Comparison of ENCODE assay signal across 26 mouse cellular contexts in genomic region chr5:7539812-7540645, GRCm38 (mm10).
A peak's percentile ranks its signal among the peaks of the same experiment; 100 is the strongest.
DNase-seq lines count a peak whose midpoint lies in the region; ATAC-seq and TF ChIP-seq lines count a peak whose summit lies in the region.
"Had no signal": no experiment of that assay in that cellular context is flagged by ENCODE, and none has a peak within 500 bp of the region (broad histone marks: within the 10 kb centered on the region; RNA-seq: fewer than 3 reads in every experiment).

No protein-coding gene starts in this region.

- no peak overlapping the region for H3K4me2 ChIP-seq in kidney, postnatal 0 days (ENCODE audit: low read length)
- no peak overlapping the region for H3K4me2 ChIP-seq in kidney, embryonic 16.5 days (replicated peaks; ENCODE audit: low read depth, low read length)
- no peak overlapping the region for H3K4me2 ChIP-seq in limb, embryonic 11.5 days (ENCODE audit: low read depth, severe bottlenecking)
- H3K4me2 ChIP-seq in neural tube, embryonic 14.5 days (ENCODE audit: low read depth, low read length): no peak overlapping the region
- H3K4me2 ChIP-seq: embryonic facial prominence, embryonic 13.5 days; forebrain, embryonic 12.5 days; heart, embryonic 11.5 days; intestine, embryonic 15.5 days; midbrain, embryonic 12.5 days had no signal

- no peak overlapping the region for H3K4me3 ChIP-seq in kidney, postnatal 0 days (replicated peaks; ENCODE audit: low read depth, low read length)
- H3K4me3 ChIP-seq in kidney, embryonic 16.5 days (ENCODE audit: low read length): no peak overlapping the region
- no peak overlapping the region for H3K4me3 ChIP-seq in limb, embryonic 11.5 days (ENCODE audit: low read depth, low read length)
- H3K4me3 ChIP-seq in neural tube, embryonic 14.5 days (ENCODE audit: low read depth, low read length): no peak overlapping the region
- H3K4me3 ChIP-seq: embryonic facial prominence, embryonic 13.5 days; erythroblast, embryonic 14.5 days; forebrain, embryonic 12.5 days; intestine, embryonic 15.5 days; layer of hippocampus, adult 2 months; midbrain, embryonic 12.5 days had no signal

- H3K27me3 ChIP-seq in kidney, postnatal 0 days (ENCODE audit: insufficient read depth, low read length): no peaks in the 10 kb centered on the region
- no peaks in the 10 kb centered on the region for H3K27me3 ChIP-seq in kidney, embryonic 16.5 days (ENCODE audit: insufficient read depth, low read length)
- no peaks in the 10 kb centered on the region for H3K27me3 ChIP-seq in limb, embryonic 11.5 days (ENCODE audit: control insufficient read depth, insufficient read depth, low read length)
- H3K27me3 ChIP-seq in neural tube, embryonic 14.5 days (ENCODE audit: control insufficient read depth, insufficient read depth, low read length): no peaks in the 10 kb centered on the region
- H3K27me3 ChIP-seq: CH12.LX; embryonic facial prominence, embryonic 13.5 days; forebrain, embryonic 12.5 days; intestine, embryonic 15.5 days; midbrain, embryonic 12.5 days; Patski had no signal

- DNase-seq in kidney, postnatal 0 days (ENCODE audit: low spot score): peak; percentile 0
- peak; percentile 52 for DNase-seq in forelimb bud, embryonic 11.5 days (ENCODE audit: low read depth, low spot score)
- peak; percentile 25 for DNase-seq in limb, embryonic 11.5 days (ENCODE audit: low spot score)
- DNase-seq in adrenal gland, postnatal 25 days: no peak
- DNase-seq in heart, adult 9 months (ENCODE audit: low spot score in 2 of 2): no peak
- DNase-seq: adrenal gland, adult 2 months; B cell, adult 2 months; cerebellum, adult 11-12 months; cerebellum, postnatal 14 days; embryo, embryonic 11 days; kidney, adult 8-10 months; kidney, postnatal 25 days; layer of hippocampus, postnatal 36 days had no signal

- no peaks in the 10 kb centered on the region for H3K4me1 ChIP-seq in kidney, postnatal 0 days (replicated peaks; ENCODE audit: insufficient read depth, low read length)
- no peaks in the 10 kb centered on the region for H3K4me1 ChIP-seq in kidney, embryonic 16.5 days (ENCODE audit: insufficient read depth, low read length)
- H3K4me1 ChIP-seq in limb, embryonic 11.5 days (ENCODE audit: control insufficient read depth, insufficient read depth, low read length): no peaks in the 10 kb centered on the region
- no peaks in the 10 kb centered on the region for H3K4me1 ChIP-seq in neural tube, embryonic 14.5 days (ENCODE audit: control insufficient read depth, insufficient read depth, low read length)
- H3K4me1 ChIP-seq: forebrain, embryonic 12.5 days; intestine, embryonic 15.5 days; midbrain, embryonic 12.5 days had no signal

- TF ChIP-seq CTCF in kidney, postnatal 0 days (IDR thresholded peaks at IDR 0.05; ENCODE audit: low read depth): no peak

- H3K27ac ChIP-seq in kidney, postnatal 0 days: no peak overlapping the region
- H3K27ac ChIP-seq in kidney, embryonic 16.5 days (ENCODE audit: low read length): no peak overlapping the region
- H3K27ac ChIP-seq in limb, embryonic 11.5 days (replicated peaks; ENCODE audit: low read depth, low read length): no peak overlapping the region
- H3K27ac ChIP-seq in neural tube, embryonic 14.5 days (ENCODE audit: low read depth, low read length): no peak overlapping the region
- H3K27ac ChIP-seq: embryonic facial prominence, embryonic 13.5 days; forebrain, embryonic 12.5 days; intestine, embryonic 15.5 days; layer of hippocampus, adult 2 months; midbrain, embryonic 12.5 days had no signal

- WGBS in kidney, postnatal 0 days: 38% methylated on average over 2 of the region's 2 CpGs
- 42% methylated on average over 2 of the region's 2 CpGs for WGBS in kidney, embryonic 16.5 days
- 43% methylated on average over 2 of the region's 2 CpGs for WGBS in limb, embryonic 11.5 days
- WGBS in neural tube, embryonic 14.5 days: 30% methylated on average over 2 of the region's 2 CpGs

- no peak overlapping the region for H3K9ac ChIP-seq in kidney, postnatal 0 days (ENCODE audit: low read depth, low read length)
- no peak overlapping the region for H3K9ac ChIP-seq in kidney, embryonic 16.5 days (replicated peaks; ENCODE audit: low read length)
- no peak overlapping the region for H3K9ac ChIP-seq in limb, embryonic 11.5 days (ENCODE audit: low read length)
- no peak overlapping the region for H3K9ac ChIP-seq in neural tube, embryonic 14.5 days (replicated peaks; ENCODE audit: low read depth, low read length)
- H3K9ac ChIP-seq: embryonic facial prominence, embryonic 13.5 days; forebrain, embryonic 12.5 days; intestine, embryonic 15.5 days; midbrain, embryonic 12.5 days had no signal

- no peak for ATAC-seq in kidney, postnatal 0 days (replicated peaks; ENCODE audit: low FRiP score, low read depth)
- ATAC-seq in kidney, embryonic 16.5 days (ENCODE audit: low FRiP score, low TSS enrichment): no peak
- ATAC-seq in limb, embryonic 11.5 days (ENCODE audit: insufficient number of reproducible peaks, low FRiP score, low TSS enrichment, low read depth): peak; percentile 91
- ATAC-seq in neural tube, embryonic 14.5 days (ENCODE audit: low read depth): peak; percentile 80
- ATAC-seq: intestine, embryonic 15.5 days; lung, postnatal 0 days; Patski had no signal

- no peaks in the 10 kb centered on the region for H3K36me3 ChIP-seq in kidney, postnatal 0 days (ENCODE audit: insufficient read depth, low read length)
- H3K36me3 ChIP-seq in kidney, embryonic 16.5 days (ENCODE audit: insufficient read depth, low read length): no peaks in the 10 kb centered on the region
- no peaks in the 10 kb centered on the region for H3K36me3 ChIP-seq in limb, embryonic 11.5 days (ENCODE audit: control insufficient read depth, insufficient read depth, low read length)
- no peaks in the 10 kb centered on the region for H3K36me3 ChIP-seq in neural tube, embryonic 14.5 days (ENCODE audit: control insufficient read depth, insufficient read depth, low read length)
- H3K36me3 ChIP-seq: embryonic facial prominence, embryonic 13.5 days; forebrain, embryonic 12.5 days; G1E; intestine, embryonic 15.5 days; midbrain, embryonic 12.5 days had no signal

- no peaks in the 10 kb centered on the region for H3K9me3 ChIP-seq in kidney, postnatal 0 days (replicated peaks; ENCODE audit: low read length)
- H3K9me3 ChIP-seq in kidney, embryonic 16.5 days (ENCODE audit: low read length): no peaks in the 10 kb centered on the region
- no peaks in the 10 kb centered on the region for H3K9me3 ChIP-seq in limb, embryonic 11.5 days (ENCODE audit: control insufficient read depth, low read length)
- no peaks in the 10 kb centered on the region for H3K9me3 ChIP-seq in neural tube, embryonic 14.5 days (ENCODE audit: control insufficient read depth, low read length)
- H3K9me3 ChIP-seq: embryonic facial prominence, embryonic 13.5 days; forebrain, embryonic 12.5 days; G1E; intestine, embryonic 15.5 days; midbrain, embryonic 12.5 days had no signal

Comparison
In these comparisons a context has a peak if more than half of its experiments do, and no peak if none do; other contexts are left out.
1. ATAC-seq: peak in limb, embryonic 11.5 days (single experiment) and neural tube, embryonic 14.5 days (single experiment); none in kidney, postnatal 0 days (single experiment) and kidney, embryonic 16.5 days (single experiment).
2. DNase-seq: peak in kidney, postnatal 0 days (single experiment), forelimb bud, embryonic 11.5 days (single experiment) and limb, embryonic 11.5 days (single experiment); none in adrenal gland, postnatal 25 days (single experiment) and heart, adult 9 months (0 of 2).